Mouse (Mus musculus) testis, postnatal 10 days (tissue): Measurements from ENCODE around the gene Serpinb13.
"Not testable (repeated sequence)": the region's sequence is repeated elsewhere in the genome, so short reads cannot be mapped to it uniquely, and the experiment has no call there.

Source experiments
- DNase-seq: peaks from one replicate; pipeline ENCODE4 v3.0.0; 2021; ENCODE audit warnings: low spot score

Serpinb13 gene

GRCm38 (mm10) chr1:106980684-106981083 lies at the start of gene Serpinb13:
Gene Serpinb13 (plus strand): TSS chr1:106980984.
- DNase-seq = no peak

- no peak for DNase-seq
Observed at GRCm38 (mm10) chr1:106931954-106932353, 48.8 kb upstream of the Serpinb13 start.

DNA sequence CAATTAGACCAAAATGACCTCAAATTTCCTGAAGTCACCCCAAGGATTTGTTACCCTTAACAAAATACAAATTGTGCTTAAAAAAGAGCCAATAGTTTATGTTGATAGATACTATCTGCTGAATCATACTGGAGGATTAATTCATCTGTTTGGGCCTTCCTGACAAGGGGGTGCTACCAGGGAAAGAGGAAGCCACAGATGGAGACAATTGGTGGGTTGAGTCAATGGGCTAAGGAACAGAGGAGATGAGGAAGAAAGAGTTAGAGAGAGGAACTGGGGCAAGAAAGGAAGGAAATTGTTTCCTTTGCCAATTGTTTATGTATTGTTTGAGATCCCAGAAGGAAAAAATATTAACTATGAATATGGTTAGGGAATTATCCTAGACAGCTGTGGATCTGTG lies 47.1 kb upstream of the Serpinb13 start:
- DNase-seq = no peak

GRCm38 (mm10) chr1:106934265-106934664 lies 46.5 kb upstream of the Serpinb13 start, which contains the start of gene Serpinb12:
Gene Serpinb12 (plus strand): TSS chr1:106934449.
- no peak for DNase-seq

- no peak for DNase-seq
Observed at GRCm38 (mm10) chr1:106947217-106947616, 33.6 kb upstream of the Serpinb13 start.

GRCm38 (mm10) chr1:106959981-106960380 lies 20.8 kb upstream of the Serpinb13 start:
- DNase-seq = no peak

DNA sequence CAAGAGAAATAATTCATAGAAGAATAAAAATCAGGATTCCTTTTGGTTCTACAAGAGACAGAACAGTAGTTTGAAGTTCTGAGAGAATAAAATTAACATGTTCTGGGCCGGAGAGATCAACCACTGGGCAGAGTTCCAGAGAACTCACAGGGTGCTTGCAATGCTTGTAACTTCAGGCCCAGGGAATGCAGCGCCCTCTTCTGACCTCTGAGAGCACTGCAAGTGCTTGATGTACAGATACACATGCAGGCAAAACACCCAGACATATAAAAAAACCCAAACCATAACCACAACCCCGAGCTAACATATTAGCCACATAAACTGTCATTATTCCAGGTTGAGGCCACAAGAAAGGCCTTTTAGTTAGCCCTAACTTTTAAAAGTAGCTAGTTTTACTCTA lies 19.8 kb upstream of the Serpinb13 start:
- DNase-seq = peak; percentile 43

- DNase-seq = no peak
Observed at GRCm38 (mm10) chr1:106983092-106983491, 2.3 kb downstream of the Serpinb13 start.

GRCm38 (mm10) chr1:106983865-106984264 lies 3.1 kb downstream of the Serpinb13 start:
- no peak for DNase-seq

- peak; percentile 50 for DNase-seq
Observed at GRCm38 (mm10) chr1:107000424-107000823, 19.6 kb downstream of the Serpinb13 start.

GRCm38 (mm10) chr1:107001754-107002153 lies 21.0 kb downstream of the Serpinb13 start:
- DNase-seq = no peak

DNA sequence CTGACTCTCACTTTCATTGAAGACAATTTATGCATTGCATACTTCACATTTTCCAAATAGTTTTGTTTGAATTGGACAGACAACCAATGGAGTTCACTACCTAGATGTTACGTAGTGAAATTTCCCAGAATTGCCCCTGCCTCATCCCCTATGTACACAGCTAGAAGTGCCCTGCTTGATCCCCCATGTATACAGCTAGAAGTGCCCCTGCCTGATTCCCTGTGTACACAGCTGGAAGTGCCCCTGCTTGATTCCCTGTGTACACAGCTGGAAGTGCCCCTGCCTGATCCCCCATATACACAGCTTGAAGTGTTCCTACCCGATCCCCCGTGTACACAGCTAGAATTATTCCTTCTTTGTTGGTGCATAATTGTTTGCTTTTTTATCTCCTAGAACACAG lies 25.5 kb downstream of the Serpinb13 start:
- no peak for DNase-seq

DNA sequence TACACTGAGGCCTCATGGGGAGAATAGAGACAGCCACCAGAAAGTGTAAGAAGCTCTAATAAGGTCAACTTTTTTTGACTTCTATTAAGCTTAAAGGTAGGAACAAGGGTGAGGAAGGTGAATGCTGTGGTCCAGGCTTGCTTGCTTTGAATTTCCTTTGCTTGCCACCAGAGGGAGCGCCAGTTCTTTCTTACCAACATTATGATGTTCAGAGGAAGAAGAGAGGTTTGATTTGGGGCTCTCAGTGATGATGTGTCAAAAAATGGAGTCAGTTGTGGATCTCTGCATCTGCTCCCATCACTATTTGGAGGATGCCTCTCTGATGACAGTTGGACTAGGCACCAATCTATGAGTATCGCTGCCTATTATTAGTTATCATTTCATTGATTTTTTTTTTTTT lies 33.7 kb downstream of the Serpinb13 start:
- peak; percentile 43 for DNase-seq

DNA sequence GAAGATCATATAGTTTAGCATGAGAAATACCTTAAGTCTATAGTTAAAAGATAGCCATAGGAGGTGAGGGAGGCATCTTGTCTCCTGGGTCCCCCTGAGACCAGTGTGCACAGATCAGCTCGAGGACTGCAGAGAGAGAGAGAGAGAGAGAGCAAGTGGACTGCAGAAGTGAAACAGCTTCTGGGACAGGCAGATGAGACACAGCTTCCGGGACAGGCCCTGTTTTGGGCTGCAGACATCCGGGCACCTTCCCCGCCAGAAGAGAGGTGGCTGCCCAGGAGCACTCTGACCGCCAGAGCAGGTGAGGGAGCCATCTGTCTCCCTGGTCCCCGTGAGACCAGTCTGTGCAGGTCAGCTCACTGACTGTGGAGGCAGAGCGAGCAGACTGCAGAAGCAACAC lies 34.4 kb downstream of the Serpinb13 start:
- no peak for DNase-seq

GRCm38 (mm10) chr1:107025886-107026285 lies 45.1 kb downstream of the Serpinb13 start:
- no peak for DNase-seq

GRCm38 (mm10) chr1:107034236-107034635 lies 53.5 kb downstream of the Serpinb13 start:
- DNase-seq = not testable (repeated sequence)
